Mouse (Mus musculus): ENCODE measurements around the gene Fkbp5. TPM values are rescaled to one million over a fixed set of nuclear protein-coding genes. Genes with fewer than 3 reads are reported as not detected.
A peak's percentile ranks its signal among the peaks of the same experiment; 100 is the strongest.

The Fkbp5 gene
- total RNA-seq, 2 experiments from 2014 or later: 52.5 to 126 TPM

DNA sequence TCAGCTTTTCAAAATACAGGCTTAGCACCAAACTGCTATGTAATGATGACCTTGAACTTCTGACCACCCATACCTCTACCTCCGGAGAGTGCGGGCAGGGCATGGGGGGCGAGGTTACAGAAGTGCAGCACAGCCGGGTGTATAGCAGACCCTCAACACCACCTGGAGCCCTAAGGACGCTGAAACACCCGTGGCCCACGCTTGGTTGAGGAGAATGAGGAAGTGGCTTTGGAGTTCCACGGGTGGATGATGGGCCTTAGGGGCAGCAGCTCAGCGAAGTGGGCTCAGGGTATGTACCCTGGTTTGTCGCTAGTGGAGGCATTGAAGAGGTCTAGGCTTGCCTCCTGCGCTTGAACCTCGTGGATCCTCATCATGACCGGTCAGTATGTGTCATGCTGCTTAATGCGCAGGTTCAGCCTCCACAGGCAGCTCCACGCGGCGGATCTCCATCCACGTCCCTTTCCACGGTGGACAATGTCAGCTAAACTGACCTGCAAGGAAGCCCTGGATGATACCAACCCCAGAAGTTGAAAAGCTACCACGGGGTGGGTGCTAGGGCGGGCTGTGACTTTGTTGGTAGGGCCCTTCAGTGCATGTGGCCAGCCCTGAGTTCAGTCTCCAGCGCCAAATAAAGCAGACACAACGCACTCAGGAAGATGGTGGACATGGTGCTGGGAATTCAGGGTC, 6.8 kb upstream of the Fkbp5 start:
- DNase-seq: no peak

DNA sequence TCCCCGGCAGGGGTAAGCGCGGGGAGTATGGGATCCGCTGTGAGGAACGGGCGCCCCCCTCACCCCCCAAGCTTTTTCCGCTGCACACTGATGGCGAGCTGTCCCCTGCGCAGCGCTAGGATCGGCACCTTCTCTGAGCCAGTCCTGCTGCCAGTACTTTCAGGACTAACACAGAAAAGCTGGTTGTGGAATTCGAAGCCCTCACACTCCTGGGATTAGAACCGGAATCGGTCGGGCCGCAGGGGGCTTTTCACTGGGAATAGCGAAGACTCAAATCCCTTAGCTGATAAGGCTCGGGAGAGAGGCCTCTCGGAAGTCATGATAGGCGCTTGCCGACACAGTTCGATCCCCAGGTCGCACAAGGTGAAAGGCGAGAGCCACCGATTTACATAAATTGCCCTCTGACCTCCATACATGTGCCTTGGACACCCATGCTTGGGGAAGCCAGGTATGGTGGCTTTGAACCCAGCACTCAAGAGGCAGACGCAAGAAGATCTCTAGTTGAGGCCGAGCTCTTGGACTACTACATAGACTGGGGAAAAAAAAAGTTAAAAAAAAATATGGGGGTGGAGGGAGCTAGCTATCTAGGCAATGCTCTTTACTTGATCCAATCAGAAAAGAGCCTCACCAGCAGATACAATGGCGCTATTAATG, 6.2 kb upstream of the Fkbp5 start:
- DNase-seq: no peak

DNA sequence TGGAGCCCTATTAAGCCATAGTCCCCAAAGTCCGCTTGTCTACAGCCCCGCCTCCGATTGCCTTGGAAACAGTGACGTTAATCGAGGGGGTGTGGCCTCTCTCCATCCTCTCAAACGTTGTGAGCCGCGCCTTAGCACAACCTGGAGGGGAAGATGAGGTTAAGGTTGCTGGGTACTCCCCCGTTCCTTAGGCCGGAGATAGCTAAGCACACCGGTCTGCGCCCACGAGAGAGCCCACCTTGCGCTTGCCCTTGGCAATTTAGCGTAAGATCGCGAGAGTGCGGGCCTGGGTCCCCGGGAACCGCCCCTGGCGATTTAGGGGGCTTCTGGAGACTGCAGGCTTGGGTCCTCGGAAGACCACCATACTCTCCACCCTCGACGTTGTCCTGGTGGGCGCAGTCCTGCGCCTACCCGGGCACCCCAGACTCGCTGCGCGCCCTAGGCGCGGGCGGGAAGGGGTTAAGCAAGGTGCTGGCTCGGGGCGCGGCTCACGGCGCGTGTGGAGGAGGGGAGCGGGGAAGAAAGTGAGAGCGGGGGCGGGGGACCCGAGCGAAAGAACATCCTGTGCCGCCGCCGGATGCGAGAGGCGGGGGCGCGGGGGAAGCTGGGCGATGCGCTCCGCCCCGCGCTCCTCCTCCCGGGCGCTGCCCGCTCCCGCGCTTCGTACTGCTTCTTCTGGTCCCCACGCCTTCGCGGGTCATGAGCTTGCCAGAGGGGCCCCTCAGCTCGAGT, 5.5 kb upstream of the Fkbp5 start:
- peak; percentile 91 to 95 for DNase-seq

GRCm38 (mm10) chr17:28521920-28522319, 4.6 kb upstream of the Fkbp5 start:
- DNase-seq: no peak

DNA sequence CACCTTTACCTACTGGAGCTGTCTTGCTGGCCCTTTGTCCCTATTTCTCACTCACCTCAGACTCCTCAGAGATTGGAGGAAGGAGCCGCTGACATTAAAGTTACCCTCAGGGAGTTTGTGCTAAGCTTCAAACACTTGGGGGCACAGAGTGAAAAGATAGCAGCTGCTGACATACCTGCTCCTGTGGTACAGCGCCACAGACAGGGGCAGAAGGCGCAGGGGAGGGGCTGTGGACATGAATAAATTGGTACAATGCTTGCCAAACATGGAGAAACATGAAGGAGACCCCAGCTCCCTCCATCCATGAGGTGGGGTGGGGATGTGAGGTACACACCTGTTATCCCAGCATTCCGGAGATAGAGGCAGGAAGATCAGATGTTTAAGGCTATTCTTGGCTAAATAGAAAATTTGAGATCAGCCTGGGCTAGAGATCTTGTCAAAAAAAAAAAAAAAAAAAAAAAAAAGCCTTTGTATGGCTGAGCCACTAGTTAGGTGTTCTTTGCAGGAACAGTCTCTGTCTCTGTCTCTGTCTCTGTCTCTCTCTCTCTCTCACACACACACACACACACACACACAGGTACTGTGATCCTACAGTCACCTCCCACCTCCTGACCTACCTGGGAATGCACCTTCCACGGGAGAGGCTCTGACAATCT, 3.9 kb upstream of the Fkbp5 start:
- DNase-seq: no peak

DNA sequence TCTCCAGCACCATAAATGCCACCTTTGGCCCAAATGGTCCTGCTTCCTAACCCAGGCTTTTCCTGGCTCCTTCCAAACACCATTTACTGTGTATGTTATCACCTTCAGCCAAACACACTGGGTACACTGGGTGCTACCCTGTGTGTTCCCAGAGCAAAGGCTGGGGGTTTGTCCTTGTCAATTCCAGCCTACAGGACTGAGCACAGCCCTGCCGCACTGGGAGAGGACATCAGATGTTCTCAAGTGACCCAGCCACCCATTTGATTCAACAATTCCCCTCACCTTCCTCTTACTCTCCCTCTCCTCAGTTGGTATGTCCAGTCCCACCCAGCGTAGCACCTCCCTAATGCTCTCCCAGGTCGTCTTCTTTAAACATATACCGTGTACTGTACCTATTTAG, 3.2 kb upstream of the Fkbp5 start:
- DNase-seq: no peak

DNA sequence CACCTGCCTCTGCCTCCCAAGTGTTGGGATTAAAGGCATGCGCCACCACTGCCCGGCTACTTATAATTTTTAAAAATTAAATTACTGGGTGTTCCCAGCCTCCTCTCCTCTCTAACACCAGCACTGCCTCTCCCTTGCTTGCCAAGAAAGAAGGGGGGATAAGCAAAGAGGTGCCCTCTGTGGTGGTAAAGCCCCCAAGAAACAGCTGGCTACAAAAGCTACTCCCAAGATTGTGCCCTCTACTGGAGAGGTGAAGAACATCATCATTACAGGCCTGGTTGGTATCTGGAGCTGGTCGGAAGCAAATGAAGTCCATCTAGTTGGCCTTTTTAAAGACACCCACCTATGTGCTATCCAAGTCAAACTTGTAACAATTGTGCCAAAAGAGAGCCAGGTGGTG, 2.5 kb upstream of the Fkbp5 start:
- DNase-seq: no peak

DNA sequence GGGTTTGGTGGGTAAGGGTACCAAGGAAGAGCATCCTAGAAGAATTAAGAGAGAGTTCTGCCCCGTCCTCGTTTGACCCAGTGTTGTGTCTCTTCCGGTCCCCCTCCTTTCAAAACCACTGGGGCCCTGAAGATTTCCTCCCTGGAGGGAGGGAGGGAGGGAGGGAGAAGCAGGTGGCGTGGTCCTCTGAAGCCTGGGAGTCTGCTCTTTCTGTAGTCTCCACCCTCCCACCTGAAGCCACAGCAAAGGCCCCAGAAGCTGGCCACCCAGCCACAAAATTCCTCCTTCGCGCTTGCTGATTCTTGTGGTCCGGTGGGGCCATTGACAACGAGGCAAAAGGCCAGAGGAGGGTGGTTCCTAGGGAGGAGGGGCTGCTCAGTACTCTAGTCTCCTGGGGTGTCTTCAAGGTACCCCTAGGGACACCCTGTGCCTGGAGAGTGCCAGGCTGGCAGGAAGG, 1.3 kb upstream of the Fkbp5 start:
- DNase-seq: no peak

- peak; percentile 92 to 96 for DNase-seq
Observed at GRCm38 (mm10) chr17:28517956-28518614, 758 bp upstream of the Fkbp5 start.

- no peak for DNase-seq
Observed at GRCm38 (mm10) chr17:28516881-28517280, 446 bp downstream of the Fkbp5 start.

- DNase-seq: peak; percentile 67 to 75
Observed at GRCm38 (mm10) chr17:28515431-28516341, 1.6 kb downstream of the Fkbp5 start.

DNA sequence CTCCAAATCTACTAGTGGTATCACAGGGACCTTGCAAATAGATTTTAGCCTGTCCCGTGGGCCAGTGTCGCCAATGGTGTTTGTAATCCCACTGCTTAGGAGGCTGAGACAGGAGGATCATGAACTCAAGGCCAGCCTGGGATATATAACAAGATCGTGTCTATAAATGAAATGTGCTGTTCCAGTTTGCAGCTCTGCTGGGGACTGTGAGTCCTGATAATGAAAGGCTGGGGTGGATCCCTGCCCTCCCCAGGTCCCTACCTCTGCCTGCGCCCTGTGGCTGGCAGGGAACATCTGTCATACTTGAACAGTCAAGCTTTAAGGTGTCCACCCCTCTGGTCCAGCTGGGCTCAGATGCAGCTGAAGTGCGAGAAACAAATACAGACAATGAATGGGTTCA, 2.8 kb downstream of the Fkbp5 start:
- DNase-seq: no peak

DNA sequence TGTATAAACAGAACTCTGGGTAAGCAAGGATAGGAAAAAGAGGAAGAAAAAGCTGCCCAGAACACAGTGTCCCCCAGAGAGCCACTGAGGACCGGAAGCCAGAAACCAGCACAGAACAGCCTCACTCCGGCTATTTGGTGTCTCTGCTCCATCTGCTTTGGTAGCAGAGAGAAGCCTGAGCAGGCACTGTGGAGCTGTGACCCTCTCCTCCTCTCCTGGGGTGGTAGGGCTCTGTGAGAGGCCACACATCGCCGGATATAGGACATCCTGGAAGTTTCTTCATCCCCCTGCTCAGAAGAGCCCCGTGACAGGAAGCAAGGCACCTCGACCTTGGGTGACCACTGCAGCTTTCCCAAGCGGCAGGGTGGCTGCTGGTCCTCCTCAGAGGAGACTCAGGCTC, 3.5 kb downstream of the Fkbp5 start:
- DNase-seq: peak; percentile 41 to 52

DNA sequence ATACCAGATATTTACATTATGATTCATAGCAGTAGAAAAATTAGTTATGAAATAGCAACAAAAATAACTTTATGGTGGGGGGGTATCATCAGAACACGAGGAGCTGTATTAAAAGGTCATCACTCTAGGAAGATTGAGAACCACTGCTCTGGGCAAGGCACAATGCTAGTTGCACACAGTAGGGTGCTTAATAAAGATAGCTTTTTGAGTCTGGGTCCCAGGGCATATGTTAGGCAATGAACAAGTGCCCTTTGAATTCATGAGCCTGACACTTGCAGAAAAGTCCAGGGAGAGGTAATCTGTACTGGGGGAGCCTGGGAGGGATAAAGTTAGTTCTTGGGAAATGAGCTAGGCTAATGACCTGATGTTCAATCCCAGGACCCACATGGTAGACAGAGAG, 4.0 kb downstream of the Fkbp5 start:
- no peak for DNase-seq

GRCm38 (mm10) chr17:28512696-28513095, 4.6 kb downstream of the Fkbp5 start:
- DNase-seq: peak; percentile 73 to 85

GRCm38 (mm10) chr17:28511616-28512541, 5.4 kb downstream of the Fkbp5 start:
- DNase-seq: no peak

DNA sequence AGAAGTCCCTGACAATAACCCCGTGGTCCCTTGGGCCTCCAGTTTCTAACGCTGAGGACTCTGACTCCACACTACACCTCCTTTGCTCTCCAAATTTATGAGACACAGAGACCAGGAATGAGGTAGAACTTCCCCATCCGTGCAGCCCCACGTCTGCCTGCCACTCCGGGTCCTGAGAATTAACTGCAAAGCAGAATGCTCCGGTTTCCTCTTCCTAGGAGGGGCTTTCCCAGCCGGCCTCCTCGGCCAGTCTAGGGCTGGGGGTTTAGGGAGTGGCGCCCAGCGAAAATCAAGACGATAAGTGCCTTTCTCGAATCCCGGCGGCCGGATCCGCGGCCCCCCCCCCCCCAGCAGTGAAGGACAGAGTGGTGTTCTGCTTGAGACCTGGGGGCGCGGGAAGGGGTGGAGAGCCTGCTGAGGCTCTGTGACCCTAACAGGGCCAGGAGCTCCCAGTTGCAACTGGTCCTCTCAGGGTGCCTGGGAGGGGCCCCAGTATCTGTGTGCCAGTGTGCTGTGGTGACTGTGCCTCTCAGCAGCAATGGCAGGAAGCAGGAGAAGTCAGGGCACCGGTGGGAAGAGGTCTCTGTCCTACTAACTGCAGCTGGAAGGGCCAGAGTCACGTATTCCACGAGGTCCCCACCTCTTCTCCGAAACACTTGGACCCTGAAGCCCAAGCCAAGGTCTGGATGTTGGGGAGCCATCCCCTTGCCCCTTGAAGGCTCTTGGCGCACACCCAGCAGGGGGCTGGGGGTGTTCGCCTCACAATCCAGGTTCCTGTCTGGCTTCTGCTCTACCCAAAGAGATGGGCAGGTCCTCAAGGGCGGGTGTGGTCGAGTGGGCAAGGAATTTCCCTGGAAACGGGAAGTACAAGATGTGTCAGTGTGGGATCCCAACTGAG, 6.6 kb downstream of the Fkbp5 start:
- DNase-seq: peak in 1 of 2 experiments; percentile 31

DNA sequence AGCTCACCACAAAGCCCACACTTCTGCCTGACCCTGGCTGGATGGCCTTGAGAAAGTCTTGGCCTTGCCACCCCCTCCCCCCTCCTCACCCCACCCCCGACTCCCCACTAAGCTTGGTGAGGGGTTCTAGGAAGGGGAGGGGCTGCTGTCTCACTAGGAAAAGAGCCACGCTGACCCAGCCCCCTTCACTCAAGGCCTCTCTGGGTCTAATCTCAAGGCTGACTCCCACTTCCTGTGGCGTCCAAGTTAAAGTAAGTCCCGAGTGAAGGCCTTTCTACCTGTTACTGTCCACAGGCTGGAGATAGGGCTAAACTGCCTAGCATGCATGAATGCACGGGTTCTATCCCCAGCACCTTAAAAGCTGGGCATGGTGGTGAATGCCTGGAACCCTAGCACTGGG, 9.8 kb downstream of the Fkbp5 start:
- DNase-seq: peak in 1 of 2 experiments; percentile 47

DNA sequence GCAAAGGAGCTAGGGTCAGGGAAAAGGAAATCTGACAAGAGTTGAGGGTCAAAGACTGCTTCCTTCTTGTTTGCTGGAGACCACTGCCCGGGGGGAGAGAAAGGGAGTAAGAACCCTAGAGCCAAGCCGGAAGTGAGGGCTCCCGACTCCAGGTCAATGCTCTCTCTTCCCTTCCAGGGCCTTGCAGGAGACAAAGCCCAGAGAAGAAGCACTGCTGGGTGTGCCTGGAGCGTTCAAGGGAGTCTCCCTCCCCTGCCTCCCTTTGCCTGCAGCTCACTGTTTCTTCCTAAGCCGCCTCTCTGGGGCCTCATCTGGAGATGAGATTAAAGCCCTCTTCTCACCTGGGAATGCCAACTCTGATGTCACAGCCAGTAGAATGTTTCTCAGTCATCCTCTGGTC, 10.4 kb downstream of the Fkbp5 start:
- peak in 1 of 2 experiments; percentile 27 for DNase-seq

Measured in adrenal gland, postnatal 36 days (tissue).